Mouse (Mus musculus) liver, postnatal 0 days (tissue): ENCODE results near the gene Fxr2.
A peak's percentile ranks its signal among the peaks of the same experiment; 100 is the strongest.

Experiments used
- CTCF ChIP-seq: sonication (generic); IDR thresholded peaks from 2 replicates; pipeline ENCODE4 v1.5.1; 2016; ENCODE audit warnings: antibody characterized with exemption, low read depth
- EP300 ChIP-seq: IDR thresholded peaks from 2 replicates; pipeline ENCODE4 v1.6.1; 2016; ENCODE audit warnings: antibody characterized with exemption, low read depth, mild to moderate bottlenecking

- TF ChIP-seq CTCF (no peak), EP300 (peak; percentile 76)
Observed at GRCm38 (mm10) chr11:69609416-69609815, 23.4 kb upstream of the Fxr2 start.
